11 mouse cellular contexts compared by ENCODE assay signal in genomic region chr2:38921374-38921773, GRCm38 (mm10). TPM values are rescaled to one million over a fixed set of nuclear protein-coding genes. Genes with fewer than 3 reads are reported as not detected.
"Had no signal": no experiment of that assay in that cellular context is flagged by ENCODE, and none has a peak within 500 bp of the region (broad histone marks: within the 10 kb centered on the region; RNA-seq: fewer than 3 reads in every experiment).

No protein-coding gene starts in this region.

- ATAC-seq: intestine, embryonic 16.5 days; liver, embryonic 12.5 days had no signal

- H3K9ac ChIP-seq: liver, embryonic 12.5 days; lung, embryonic 14.5 days; stomach, embryonic 15.5 days had no signal

- H3K4me2 ChIP-seq: liver, embryonic 12.5 days; lung, embryonic 14.5 days; stomach, embryonic 15.5 days had no signal

- H3K4me1 ChIP-seq: stomach, embryonic 15.5 days had no signal

- H3K9me3 ChIP-seq: liver, embryonic 12.5 days; stomach, embryonic 15.5 days had no signal

- H3K4me3 ChIP-seq: liver, embryonic 12.5 days; stomach, embryonic 15.5 days had no signal

- H3K27ac ChIP-seq: liver, embryonic 12.5 days; stomach, embryonic 15.5 days had no signal

- H3K36me3 ChIP-seq: liver, embryonic 12.5 days; stomach, embryonic 15.5 days had no signal

- DNase-seq: kidney, adult 8-10 months; kidney, postnatal 25 days; lung, embryonic 14.5 days; lung, postnatal 14 days; midbrain, embryonic 14.5 days; right cerebral cortex, postnatal 14 days; thymus, postnatal 36 days had no signal

RNA-seq across cellular contexts. Expression of gene Olfml2a, which starts 10.4 kb away (rescaled TPM):
- total RNA-seq: megakaryocyte-erythroid progenitor cell, adult 5-6 weeks had no signal
